Mouse (Mus musculus) large intestine, adult 2 months (tissue): ENCODE results near the gene Cdh1. TPM values are rescaled to one million over a fixed set of nuclear protein-coding genes. Genes with fewer than 3 reads are reported as not detected.

Source experiments
- DNase-seq: peaks from one replicate; pipeline ENCODE4 v3.0.0-alpha.2; 2012; ENCODE audit warnings: low read depth, low spot score
- WGBS: fragments of 180-500 bp; shearing (Covaris S2); methylation state at CpG from one replicate; pipeline ENCODE4 v1.1.7; 2018; 5-methylcytosine and 5-hydroxymethylcytosine counted together
- polyA plus RNA-seq: library from polyadenylated mRNA; depleted of rRNA; stranded (reverse); fragments of >200 nt; gene quantifications from 2 replicates; pipeline ENCODE4 v1.2.3, GENCODE M21; 2012

Gene Cdh1
- polyA plus RNA-seq, 1 experiment: 167 TPM

DNA sequence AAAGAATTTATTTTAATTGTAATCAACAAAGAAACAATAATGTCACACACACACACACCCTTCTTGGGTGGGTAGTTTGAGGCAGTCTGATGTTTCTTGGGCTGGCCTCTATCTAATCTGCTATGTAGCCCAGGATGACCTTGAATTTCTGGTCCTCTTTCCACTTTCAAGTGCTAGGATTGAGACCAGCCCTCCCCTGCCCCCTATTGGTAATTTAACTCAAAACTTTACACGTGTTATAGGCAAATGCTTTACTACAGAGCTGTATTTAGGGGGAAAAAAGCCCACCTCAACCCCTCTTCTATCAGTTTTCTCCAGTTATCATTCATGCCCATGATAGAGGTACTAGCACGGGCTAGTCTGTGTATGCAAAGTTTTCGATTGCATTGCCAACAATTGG lies 41.8 kb downstream of the Cdh1 start:
- DNase-seq: no peak
- WGBS: 27% methylated on average over 3 of the region's 3 CpGs

GRCm38 (mm10) chr8:106646153-106646552 lies 43.0 kb downstream of the Cdh1 start:
- DNase-seq: no peak
- 21% methylated on average over 2 of the region's 2 CpGs for WGBS

- WGBS: 31% methylated on average over 5 of the region's 5 CpGs
- DNase-seq: no peak
Measured at GRCm38 (mm10) chr8:106646731-106647130, 43.6 kb downstream of the Cdh1 start.

DNA sequence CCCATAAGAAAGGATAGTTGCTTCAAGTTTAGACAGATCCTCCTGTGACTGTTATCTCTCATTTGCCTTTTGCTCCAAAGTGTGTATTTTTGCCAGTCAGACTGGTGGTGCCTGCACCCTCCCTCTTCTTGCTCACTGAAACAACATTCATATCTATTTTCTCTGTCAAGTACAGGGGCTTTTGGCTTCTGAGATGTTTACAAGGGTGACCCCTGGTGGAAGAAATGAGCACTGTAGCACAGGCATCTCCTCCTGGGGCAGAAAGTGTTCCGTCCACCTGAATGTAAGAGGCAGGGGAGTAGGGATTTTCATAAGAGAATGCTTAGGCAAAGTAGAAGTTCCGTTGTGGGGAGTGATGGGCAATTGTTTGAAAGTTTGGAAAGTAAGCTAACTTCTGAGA lies 44.2 kb downstream of the Cdh1 start:
- 37% methylated on average over 2 of the region's 2 CpGs for WGBS
- no peak for DNase-seq

- 89% methylated on average over 8 of the region's 8 CpGs for WGBS
Measured at GRCm38 (mm10) chr8:106648421-106648820, 45.3 kb downstream of the Cdh1 start.

DNA sequence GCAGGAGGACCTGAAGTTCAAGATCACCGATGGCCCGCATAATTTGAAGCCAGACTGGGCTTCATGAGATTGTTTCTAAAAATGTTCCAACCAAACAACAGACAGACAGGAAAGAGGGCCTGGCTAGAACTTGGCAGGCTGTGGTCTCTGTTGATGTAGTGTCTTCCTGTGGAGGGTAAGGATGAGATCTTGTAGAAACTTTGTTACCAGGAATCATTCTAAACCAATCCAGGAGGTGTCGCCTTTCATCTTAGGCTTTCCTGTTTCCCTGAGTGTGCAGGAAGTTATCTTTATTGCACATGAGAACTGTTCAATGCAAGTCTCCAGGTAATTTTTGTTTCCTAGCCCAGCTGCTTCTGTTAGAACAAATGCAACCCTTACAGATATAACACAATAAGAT lies 48.8 kb downstream of the Cdh1 start:
- 61% methylated on average over 3 of the region's 3 CpGs for WGBS
- DNase-seq: no peak

More at GRCm38 (mm10) chr8:106648421-106648820, 45.3 kb downstream of the Cdh1 start:
- no peak for DNase-seq

GRCm38 (mm10) chr8:106656046-106656445 lies 52.9 kb downstream of the Cdh1 start:
- DNase-seq: no peak

GRCm38 (mm10) chr8:106672786-106673185 lies 69.6 kb downstream of the Cdh1 start:
- no peak for DNase-seq
- 79% methylated on average over 2 of the region's 2 CpGs for WGBS

DNA sequence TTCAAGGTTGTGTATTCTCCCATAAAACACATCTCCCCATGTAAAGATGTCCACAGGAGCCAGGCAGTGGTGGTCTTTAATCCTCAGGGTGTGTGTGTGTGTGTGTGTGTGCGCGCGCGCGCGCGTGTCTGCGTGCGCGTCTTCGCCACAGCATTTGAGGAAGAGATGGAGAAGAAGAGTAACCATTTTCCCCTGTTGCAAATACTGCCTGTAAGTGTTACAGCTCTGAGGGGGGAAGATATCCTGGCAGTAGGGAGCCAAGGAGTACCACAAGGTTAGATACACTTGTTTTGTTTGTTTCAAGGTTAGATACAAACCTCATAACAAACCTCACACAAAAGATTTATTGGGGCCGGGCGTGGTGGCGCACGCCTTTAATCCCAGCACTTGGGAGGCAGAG lies 71.2 kb downstream of the Cdh1 start:
- no peak for DNase-seq
- 96% methylated on average over 15 of the region's 15 CpGs for WGBS

- WGBS: 80% methylated on average over 8 of the region's 8 CpGs
- no peak for DNase-seq
Measured at GRCm38 (mm10) chr8:106674894-106675293, 71.7 kb downstream of the Cdh1 start.

DNA sequence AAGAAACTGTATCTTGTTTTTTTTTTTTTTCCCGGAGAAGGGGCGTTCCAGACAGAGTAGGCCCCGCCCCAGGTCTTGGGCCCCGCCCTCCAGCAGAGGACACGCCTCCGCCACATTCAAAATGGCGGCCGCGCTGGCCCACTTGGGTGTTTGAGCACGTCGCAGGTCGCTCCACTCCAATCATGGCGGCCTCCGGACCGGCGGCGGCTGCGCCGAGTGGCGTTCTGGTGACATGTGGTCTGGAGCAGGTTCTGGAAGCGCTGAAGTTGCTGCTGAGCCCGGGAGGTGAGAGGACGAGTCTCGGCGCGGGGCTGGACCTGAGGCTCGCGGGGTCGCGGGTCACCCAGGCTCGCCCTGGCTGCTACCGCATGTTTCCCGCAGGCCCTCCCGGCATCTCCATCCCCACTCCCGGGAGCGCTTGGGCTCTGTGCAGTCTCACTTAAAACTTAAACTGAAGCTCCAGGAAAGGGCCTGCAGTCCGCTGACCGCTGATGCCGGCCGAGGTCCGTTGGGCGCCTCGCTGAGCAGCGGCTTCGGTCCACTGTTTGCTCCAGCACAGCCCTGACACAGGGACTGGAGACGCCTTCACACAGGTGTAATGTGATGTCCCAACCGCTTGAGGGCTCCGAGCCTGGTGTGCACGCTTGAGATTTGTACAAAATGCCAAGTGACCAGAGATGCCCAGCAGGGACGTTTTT lies 80.0 kb downstream of the Cdh1 start, which contains the start of gene Tango6:
TSS of gene Tango6 (plus strand) at position 98 of the 698 bp plus-strand sequence.
- under 1% methylated on average over 50 of the region's 50 CpGs for WGBS
- DNase-seq: peak; percentile 50

GRCm38 (mm10) chr8:106684387-106684786 lies 81.2 kb downstream of the Cdh1 start:
- 94% methylated on average over 4 of the region's 4 CpGs for WGBS
- no peak for DNase-seq

- no peak for DNase-seq
- under 1% methylated on average over 4 of the region's 4 CpGs for WGBS
Measured at GRCm38 (mm10) chr8:106687479-106687878, 84.3 kb downstream of the Cdh1 start.

GRCm38 (mm10) chr8:106697748-106698248 lies 94.6 kb downstream of the Cdh1 start:
- DNase-seq: no peak
- 78% methylated on average over 3 of the region's 3 CpGs for WGBS

GRCm38 (mm10) chr8:106699588-106699987 lies 96.4 kb downstream of the Cdh1 start:
- WGBS: 64% methylated on average over 5 of the region's 5 CpGs
- no peak for DNase-seq

GRCm38 (mm10) chr8:106700131-106700530 lies 97.0 kb downstream of the Cdh1 start:
- DNase-seq: no peak
- WGBS: 69% methylated on average over 6 of the region's 6 CpGs

DNA sequence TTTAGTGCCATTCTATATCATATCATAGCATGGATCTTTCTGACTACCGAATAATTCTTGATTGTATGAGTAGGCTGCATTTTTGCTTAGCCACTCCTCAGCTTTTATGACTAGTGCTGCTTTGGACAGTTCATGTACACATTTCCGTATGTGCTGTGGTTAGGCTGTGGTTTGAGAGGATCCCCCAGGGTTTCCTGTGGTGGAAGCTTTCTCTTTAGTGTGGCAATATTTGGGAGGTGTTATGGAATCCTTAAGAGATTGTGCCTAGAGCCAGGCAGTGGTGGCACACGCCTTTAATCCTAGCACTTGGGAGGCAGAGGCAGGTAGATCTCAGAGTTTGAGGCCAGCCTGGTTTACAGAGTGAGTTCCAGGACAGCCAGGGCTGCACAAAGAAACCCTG lies 98.2 kb downstream of the Cdh1 start:
- 70% methylated on average over 3 of the region's 3 CpGs for WGBS
- no peak for DNase-seq

GRCm38 (mm10) chr8:106704199-106704900 lies 101.2 kb downstream of the Cdh1 start:
- DNase-seq: no peak
- 71% methylated on average over 9 of the region's 9 CpGs for WGBS

DNA sequence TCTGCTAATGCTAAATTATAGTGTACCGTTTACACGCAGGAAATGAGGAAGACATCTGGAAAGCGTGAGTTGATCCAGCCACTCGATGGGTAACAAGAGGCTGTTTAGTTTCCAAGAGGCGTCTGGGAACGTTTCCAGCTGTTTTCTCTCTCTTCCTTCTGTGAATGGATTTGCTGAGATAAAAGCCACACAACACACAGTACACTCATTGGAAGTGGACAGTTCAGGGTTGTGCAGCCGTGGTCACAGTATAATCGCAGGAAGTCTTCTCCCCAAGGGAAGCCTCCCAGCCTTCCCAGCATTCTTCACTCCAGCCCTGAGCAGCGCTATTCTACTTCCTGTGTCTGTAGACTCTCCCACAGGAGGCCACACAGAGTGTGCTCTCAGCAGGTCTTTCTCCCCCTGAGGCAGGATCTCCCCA lies 101.8 kb downstream of the Cdh1 start:
- 57% methylated on average over 9 of the region's 9 CpGs for WGBS
- DNase-seq: no peak

DNA sequence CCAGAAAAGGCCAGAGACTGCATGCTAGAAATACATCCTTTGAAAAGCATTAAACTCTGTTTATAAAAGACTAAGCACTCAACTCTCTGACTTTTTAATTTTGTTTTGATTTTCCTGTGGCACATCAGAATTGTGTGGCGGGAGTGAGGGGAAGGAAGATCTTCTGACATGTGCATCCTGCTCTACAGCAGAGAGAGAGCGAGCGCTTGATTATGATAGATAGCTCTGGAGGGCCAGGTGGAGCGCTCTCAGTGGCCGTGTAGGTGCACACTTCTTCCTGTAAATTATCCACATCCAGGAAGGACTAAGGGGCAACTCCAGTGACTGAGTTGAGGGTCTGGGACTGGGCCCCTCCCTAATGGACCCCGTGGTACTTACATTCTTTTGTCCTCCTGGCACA lies 103.0 kb downstream of the Cdh1 start:
- 86% methylated on average over 6 of the region's 6 CpGs for WGBS
- no peak for DNase-seq

- DNase-seq: no peak
- WGBS: 94% methylated on average over 2 of the region's 2 CpGs
Measured at GRCm38 (mm10) chr8:106710002-106710401, 106.9 kb downstream of the Cdh1 start.
